Mouse (Mus musculus): Measurements from ENCODE around the gene Dis3. TPM values are rescaled to one million over a fixed set of nuclear protein-coding genes. Genes with fewer than 3 reads are reported as not detected.

Dis3 gene
- polyA plus RNA-seq, 1 experiment from 2014 or later: 27.1 TPM

DNA sequence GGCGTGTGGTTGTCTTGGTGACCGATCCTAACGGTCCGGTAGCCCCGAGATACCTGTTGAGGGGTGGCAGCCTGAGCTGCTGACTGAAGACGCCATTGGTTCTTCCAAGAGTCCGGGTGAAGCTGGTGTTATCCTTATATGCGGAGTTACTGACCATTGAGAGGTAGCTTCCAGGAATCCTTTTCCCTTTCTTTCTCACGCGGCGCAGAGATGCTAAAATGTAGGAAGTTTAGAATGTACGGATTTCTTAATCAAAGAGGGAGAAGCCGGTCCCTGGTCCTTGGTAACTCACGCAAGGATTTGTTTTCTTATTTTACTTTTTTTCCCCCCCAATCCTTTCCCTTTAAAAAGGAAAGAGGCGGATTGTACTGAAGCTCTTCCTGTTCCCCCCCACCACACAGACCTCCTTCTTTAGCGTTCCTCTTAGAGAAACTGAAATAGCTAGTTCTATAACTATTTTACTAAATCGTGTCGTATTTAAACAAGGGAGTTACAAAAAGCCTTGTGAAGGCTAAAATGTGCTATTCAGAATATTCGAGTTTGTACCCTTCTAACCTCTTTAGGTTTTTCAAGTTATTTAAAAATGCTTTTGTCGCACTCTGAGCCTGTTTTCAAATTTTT lies 507 bp upstream of the Dis3 start:
- Histone ChIP-seq H3K27me3 (replicated peaks; ENCODE audit: control insufficient read depth, insufficient read depth, low read length) (no peaks in the 10 kb centered on the region), H3K4me1 (replicated peaks; ENCODE audit: control insufficient read depth, insufficient read depth, low read length) (peaks cover 12% of the 10 kb centered on the region), H3K4me2 (ENCODE audit: low read length) (peak overlapping the region; percentile 62), H3K4me3 (replicated peaks; ENCODE audit: low read length) (peak overlapping the region; percentile 90), H3K9ac (replicated peaks; ENCODE audit: low read depth, low read length) (peak overlapping the region; percentile 60), H3K27ac (ENCODE audit: low read length) (no peak overlapping the region), H3K9me3 (ENCODE audit: control insufficient read depth, low read length) (no peaks in the 10 kb centered on the region), H3K36me3 (ENCODE audit: control insufficient read depth, insufficient read depth) (peaks cover 11% of the 10 kb centered on the region; the same call in 1 of the 2 replicates)
- WGBS: 5% methylated on average over 20 of the region's 20 CpGs
- ATAC-seq: no peak

DNA sequence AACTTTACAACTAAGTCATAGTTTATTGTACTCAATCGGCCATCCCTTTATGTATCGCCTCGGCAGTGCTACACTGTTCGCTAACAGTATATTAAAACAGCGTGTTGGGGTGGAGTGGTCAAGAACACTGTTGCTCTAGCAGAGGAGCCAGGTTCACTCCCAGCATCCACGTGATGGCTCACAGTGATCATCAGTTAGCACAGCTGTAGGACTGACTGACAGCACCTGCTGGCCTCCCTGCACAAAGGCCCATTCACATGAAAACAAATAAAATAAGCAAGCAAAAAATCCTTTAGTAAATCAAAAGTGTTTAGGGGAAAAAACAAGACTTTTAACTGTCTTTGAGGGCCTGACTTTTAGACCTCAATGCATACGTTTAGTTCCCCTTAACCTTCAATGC lies 10.6 kb downstream of the Dis3 start:
- Histone ChIP-seq H3K4me2 (ENCODE audit: low read length) (no peak overlapping the region), H3K36me3 (ENCODE audit: control insufficient read depth, insufficient read depth) (peaks cover 35% of the 10 kb centered on the region), H3K27ac (ENCODE audit: low read length) (no peak overlapping the region), H3K4me1 (replicated peaks; ENCODE audit: control insufficient read depth, insufficient read depth, low read length) (no peaks in the 10 kb centered on the region), H3K4me3 (replicated peaks; ENCODE audit: low read length) (no peak overlapping the region), H3K9ac (replicated peaks; ENCODE audit: low read depth, low read length) (no peak overlapping the region), H3K9me3 (ENCODE audit: control insufficient read depth, low read length) (no peaks in the 10 kb centered on the region), H3K27me3 (replicated peaks; ENCODE audit: control insufficient read depth, insufficient read depth, low read length) (no peaks in the 10 kb centered on the region)
- 94% methylated on average over 7 of the region's 7 CpGs for WGBS
- ATAC-seq: no peak

GRCm38 (mm10) chr14:99071146-99071545 lies 28.4 kb downstream of the Dis3 start:
- Histone ChIP-seq H3K9me3 (ENCODE audit: control insufficient read depth, low read length) (no peaks in the 10 kb centered on the region), H3K4me3 (replicated peaks; ENCODE audit: low read length) (no peak overlapping the region), H3K36me3 (ENCODE audit: control insufficient read depth, insufficient read depth) (peaks cover 7% of the 10 kb centered on the region), H3K4me1 (replicated peaks; ENCODE audit: control insufficient read depth, insufficient read depth, low read length) (no peaks in the 10 kb centered on the region), H3K27ac (ENCODE audit: low read length) (no peak overlapping the region), H3K27me3 (replicated peaks; ENCODE audit: control insufficient read depth, insufficient read depth, low read length) (no peaks in the 10 kb centered on the region), H3K9ac (replicated peaks; ENCODE audit: low read depth, low read length) (no peak overlapping the region), H3K4me2 (ENCODE audit: low read length) (no peak overlapping the region)
- ATAC-seq: no peak
- 84% methylated on average over 4 of the region's 4 CpGs for WGBS

GRCm38 (mm10) chr14:99063091-99063490 lies 36.5 kb downstream of the Dis3 start:
- Histone ChIP-seq H3K4me3 (replicated peaks; ENCODE audit: low read length) (no peak overlapping the region), H3K9me3 (ENCODE audit: control insufficient read depth, low read length) (no peaks in the 10 kb centered on the region), H3K9ac (replicated peaks; ENCODE audit: low read depth, low read length) (no peak overlapping the region), H3K27me3 (replicated peaks; ENCODE audit: control insufficient read depth, insufficient read depth, low read length) (no peaks in the 10 kb centered on the region), H3K4me2 (ENCODE audit: low read length) (no peak overlapping the region), H3K4me1 (replicated peaks; ENCODE audit: control insufficient read depth, insufficient read depth, low read length) (no peaks in the 10 kb centered on the region), H3K27ac (ENCODE audit: low read length) (no peak overlapping the region), H3K36me3 (ENCODE audit: control insufficient read depth, insufficient read depth) (no peaks in the 10 kb centered on the region)
- 99% methylated on average over 2 of the region's 2 CpGs for WGBS
- no peak for ATAC-seq

DNA sequence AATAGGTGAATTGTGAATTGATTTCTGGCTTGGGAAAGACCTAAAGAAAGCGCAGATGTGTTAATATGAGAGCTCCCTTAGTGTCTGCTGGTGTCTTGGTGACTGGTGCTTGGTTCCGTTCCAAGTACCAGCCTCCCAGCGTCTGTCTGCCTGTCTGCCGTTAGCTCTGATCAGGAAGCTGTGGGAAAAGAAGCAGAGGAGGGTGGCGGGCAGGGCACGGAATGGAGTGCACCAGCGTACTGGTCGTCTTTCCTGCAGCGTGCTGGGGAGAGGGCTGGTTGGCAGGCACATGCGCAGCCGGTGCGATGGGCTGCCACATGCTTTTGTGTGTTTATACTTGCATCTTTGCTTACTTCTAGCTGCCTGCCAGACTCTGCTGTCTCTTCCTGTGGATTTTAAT lies 39.0 kb downstream of the Dis3 start:
- Histone ChIP-seq H3K9ac (replicated peaks; ENCODE audit: low read depth, low read length) (0 out of 2 replicates have a peak overlapping the region, but pooled peaks have one; percentile 13), H3K4me2 (ENCODE audit: low read length) (peak overlapping the region; percentile 30; the same call in 1 of the 2 replicates), H3K4me3 (replicated peaks; ENCODE audit: low read length) (peak overlapping the region; percentile 25), H3K27me3 (replicated peaks; ENCODE audit: control insufficient read depth, insufficient read depth, low read length) (no peaks in the 10 kb centered on the region), H3K4me1 (replicated peaks; ENCODE audit: control insufficient read depth, insufficient read depth, low read length) (no peaks in the 10 kb centered on the region), H3K27ac (ENCODE audit: low read length) (peak overlapping the region; percentile 28), H3K36me3 (ENCODE audit: control insufficient read depth, insufficient read depth) (no peaks in the 10 kb centered on the region), H3K9me3 (ENCODE audit: control insufficient read depth, low read length) (no peaks in the 10 kb centered on the region)
- WGBS: 66% methylated on average over 12 of the region's 12 CpGs
- peak; percentile 80 for ATAC-seq

GRCm38 (mm10) chr14:99058959-99059586 lies 40.5 kb downstream of the Dis3 start:
- Histone ChIP-seq H3K9me3 (ENCODE audit: control insufficient read depth, low read length) (no peaks in the 10 kb centered on the region), H3K27ac (ENCODE audit: low read length) (no peak overlapping the region), H3K27me3 (replicated peaks; ENCODE audit: control insufficient read depth, insufficient read depth, low read length) (no peaks in the 10 kb centered on the region), H3K4me2 (ENCODE audit: low read length) (no peak overlapping the region), H3K9ac (replicated peaks; ENCODE audit: low read depth, low read length) (no peak overlapping the region), H3K36me3 (ENCODE audit: control insufficient read depth, insufficient read depth) (no peaks in the 10 kb centered on the region), H3K4me3 (replicated peaks; ENCODE audit: low read length) (no peak overlapping the region), H3K4me1 (replicated peaks; ENCODE audit: control insufficient read depth, insufficient read depth, low read length) (no peaks in the 10 kb centered on the region)
- ATAC-seq: peak; percentile 47; the same call in 1 of the 2 replicates
- 74% methylated on average over 7 of the region's 7 CpGs for WGBS

DNA sequence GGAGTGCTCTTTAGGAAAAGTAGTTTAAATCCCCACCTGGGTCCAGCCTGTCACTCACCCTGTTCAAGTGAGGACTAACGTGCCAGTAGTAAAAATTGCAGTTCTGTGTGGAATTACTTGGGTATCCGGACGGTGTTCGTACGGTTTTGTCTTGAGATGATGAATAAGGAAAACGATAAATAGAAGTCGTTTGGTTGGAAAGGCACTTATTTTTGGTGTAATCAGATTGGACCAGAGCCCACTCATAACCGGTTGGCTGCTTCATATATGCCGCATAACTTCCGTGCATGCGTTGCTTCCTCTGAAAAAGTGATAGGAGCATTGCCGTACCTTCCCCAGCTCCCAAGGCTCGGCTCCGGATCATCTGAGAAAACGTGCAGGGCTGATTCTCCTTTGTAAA lies 52.8 kb downstream of the Dis3 start:
- Histone ChIP-seq H3K4me1 (replicated peaks; ENCODE audit: control insufficient read depth, insufficient read depth, low read length) (peaks cover 19% of the 10 kb centered on the region), H3K36me3 (ENCODE audit: control insufficient read depth, insufficient read depth) (no peaks in the 10 kb centered on the region), H3K27ac (ENCODE audit: low read length) (no peak overlapping the region), H3K4me3 (replicated peaks; ENCODE audit: low read length) (peak overlapping the region; percentile 98), H3K4me2 (ENCODE audit: low read length) (peak overlapping the region; percentile 75), H3K9ac (replicated peaks; ENCODE audit: low read depth, low read length) (peak overlapping the region; percentile 98), H3K27me3 (replicated peaks; ENCODE audit: control insufficient read depth, insufficient read depth, low read length) (no peaks in the 10 kb centered on the region), H3K9me3 (ENCODE audit: control insufficient read depth, low read length) (no peaks in the 10 kb centered on the region)
- under 1% methylated on average over 15 of the region's 15 CpGs for WGBS
- no peak; the same call in 1 of the 2 replicates for ATAC-seq

DNA sequence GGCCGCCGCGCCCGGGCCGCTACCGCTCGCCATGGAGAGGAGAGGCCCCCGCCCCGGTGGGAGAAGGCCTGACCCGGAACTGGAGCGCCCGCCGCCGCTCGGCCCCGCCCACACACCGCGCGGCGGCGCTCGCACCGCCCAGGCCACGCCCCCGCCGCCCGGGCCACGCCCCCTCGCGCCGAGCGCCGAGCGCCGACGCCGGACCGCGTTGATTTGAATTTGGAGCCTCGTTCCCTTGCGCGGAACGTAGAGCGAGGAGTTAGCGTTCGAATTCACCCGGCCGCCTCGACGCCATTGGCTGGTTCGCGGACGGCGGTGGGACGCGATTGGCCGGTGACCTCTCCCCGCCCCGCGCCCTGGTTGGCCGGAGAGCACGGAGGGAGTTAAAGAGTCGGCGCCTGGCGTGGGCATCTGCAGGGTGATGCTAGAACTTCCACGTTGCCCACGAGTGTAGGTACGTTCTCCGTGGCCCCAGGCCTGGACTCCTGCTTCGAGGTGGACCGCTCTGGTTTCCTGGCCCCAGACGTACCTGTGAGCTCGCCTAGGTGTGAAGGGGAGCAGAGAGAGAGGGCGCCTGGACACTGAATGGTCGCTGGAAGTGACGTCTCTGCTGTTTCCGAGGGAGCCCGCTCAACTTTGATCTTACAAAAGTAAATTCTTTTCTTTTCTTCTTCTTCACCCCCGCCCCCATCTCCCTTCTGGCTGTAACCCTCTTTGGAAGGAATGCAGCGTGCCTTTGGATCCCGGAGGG lies 53.4 kb downstream of the Dis3 start, which contains the start of the genes Mzt1 and Bora:
Gene Mzt1 (minus strand): TSS at position 104 of the 751 bp plus-strand sequence.
Gene Bora (plus strand): TSS at position 192 of the 751 bp plus-strand sequence.
- peak within 1 kb of the TSS; percentile 98 for H3K4me3 ChIP-seq (replicated peaks; ENCODE audit: low read length)
- no peaks in the 10 kb centered on the region for H3K27me3 ChIP-seq (replicated peaks; ENCODE audit: control insufficient read depth, insufficient read depth, low read length)
- peak; percentile 96 for ATAC-seq
- no peaks in the 10 kb centered on the region for H3K36me3 ChIP-seq (ENCODE audit: control insufficient read depth, insufficient read depth)
- H3K9ac ChIP-seq (replicated peaks; ENCODE audit: low read depth, low read length): peak within 1 kb of the TSS; percentile 98
- no peaks in the 10 kb centered on the region for H3K9me3 ChIP-seq (ENCODE audit: control insufficient read depth, low read length)
- WGBS: under 1% methylated on average over 74 of the region's 81 CpGs
- peak within 1 kb of the TSS; percentile 75 for H3K4me2 ChIP-seq (ENCODE audit: low read length)
- H3K4me1 ChIP-seq (replicated peaks; ENCODE audit: control insufficient read depth, insufficient read depth, low read length): peaks cover 19% of the 10 kb centered on the region
- peak within 1 kb of the TSS; percentile 80 for H3K27ac ChIP-seq (ENCODE audit: low read length)

DNA sequence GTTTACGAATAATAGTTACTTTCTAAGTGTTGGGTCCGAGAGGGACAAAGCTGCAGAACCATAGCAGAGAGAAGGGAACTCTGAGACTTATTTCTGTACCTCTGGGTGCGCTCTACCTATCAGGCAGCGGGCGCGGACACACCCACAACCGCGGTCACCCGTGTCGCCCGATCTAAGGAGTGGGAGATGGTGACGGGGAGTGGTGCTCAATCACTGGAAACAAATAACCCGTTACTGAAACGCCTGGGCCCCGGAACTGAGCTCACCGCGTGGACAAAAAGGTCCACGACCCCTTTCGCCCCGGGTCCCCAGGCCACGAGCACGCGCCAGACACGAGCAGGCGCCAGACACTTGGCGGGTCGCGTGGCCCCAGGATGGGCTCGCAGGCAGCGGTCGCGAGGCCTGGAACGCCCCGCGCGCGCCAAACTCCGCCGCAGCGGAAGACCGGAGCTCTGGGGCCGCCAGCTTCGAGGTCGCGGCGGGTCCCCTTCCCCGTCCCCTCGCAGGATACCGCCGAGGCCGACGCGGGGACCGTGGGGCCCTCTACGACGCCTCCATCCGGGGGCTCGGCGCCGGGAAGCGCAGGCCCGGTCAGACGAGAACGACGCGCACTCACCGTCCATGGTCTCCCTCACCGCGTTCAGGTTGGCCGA lies 54.1 kb downstream of the Dis3 start:
- under 1% methylated on average over 70 of the region's 70 CpGs for WGBS
- H3K9me3 ChIP-seq (ENCODE audit: control insufficient read depth, low read length): no peaks in the 10 kb centered on the region

More for the DNA sequence above, 54.1 kb downstream of the Dis3 start:
- H3K27me3 ChIP-seq (replicated peaks; ENCODE audit: control insufficient read depth, insufficient read depth, low read length): no peaks in the 10 kb centered on the region
- H3K4me3 ChIP-seq (replicated peaks; ENCODE audit: low read length): peak overlapping the region; percentile 98
- H3K36me3 ChIP-seq (ENCODE audit: control insufficient read depth, insufficient read depth): no peaks in the 10 kb centered on the region
- ATAC-seq: peak; percentile 24
- peaks cover 19% of the 10 kb centered on the region for H3K4me1 ChIP-seq (replicated peaks; ENCODE audit: control insufficient read depth, insufficient read depth, low read length)
- H3K9ac ChIP-seq (replicated peaks; ENCODE audit: low read depth, low read length): peak overlapping the region; percentile 98
- H3K4me2 ChIP-seq (ENCODE audit: low read length): peak overlapping the region; percentile 75
- peak overlapping the region; percentile 80 for H3K27ac ChIP-seq (ENCODE audit: low read length)

Measured in forebrain, embryonic 16.5 days (tissue).